Mouse (Mus musculus) liver, embryonic 14.5 days (tissue): ENCODE measurements around the gene Myo7a. TPM values are rescaled to one million over a fixed set of nuclear protein-coding genes. Genes with fewer than 3 reads are reported as not detected.

Source experiments
- ATAC-seq: fragments of 200-750 bp; cut with Nextera tagmentation; 2 replicates; pipeline ENCODE4 v1.8.0; 2017; ENCODE audit warnings: moderate number of reproducible peaks, mild to moderate bottlenecking, moderate library complexity; ENCODE audit not compliant: insufficient read depth
- DNase-seq, 3 experiments: peaks; one replicate each; pipeline ENCODE4 v3.0.0-alpha.2; 2012 to 2013; ENCODE audit warnings: low read depth in 3 of 3, low spot score in 3 of 3
- H3K27ac ChIP-seq: fragments of 300-500 bp; sonication (generic); 2 replicates; pipeline ENCODE4 v1.5.1; 2014; ENCODE audit warnings: moderate library complexity, mild to moderate bottlenecking, control low read depth, inconsistent platforms
- H3K27me3 ChIP-seq: fragments of 300-500 bp; sonication (generic); 2 replicates; pipeline ENCODE4 v1.6.1; 2014; ENCODE audit warnings: mild to moderate bottlenecking, low read length, moderate library complexity; ENCODE audit not compliant: control insufficient read depth, insufficient read depth
- H3K36me3 ChIP-seq: fragments of 300-500 bp; sonication (generic); replicated peaks from 2 replicates; pipeline ENCODE4 v1.6.1; 2014; ENCODE audit warnings: low read depth; ENCODE audit not compliant: control insufficient read depth, insufficient read depth
- H3K4me1 ChIP-seq, 2 experiments: fragments of 200-500 bp in 1 of 2; fragments of 300-500 bp in 1 of 2; sonication (generic) in 1 of 2; replicated peaks; 2 replicates each; pipeline ENCODE4 v1.6.1; 2012 to 2014; ENCODE audit warnings: antibody characterized with exemption in 1 of 2, inconsistent platforms in 1 of 2, low read length in 1 of 2; ENCODE audit not compliant: control insufficient read depth in 2 of 2, insufficient read depth in 2 of 2
- H3K4me2 ChIP-seq: fragments of 300-500 bp; sonication (generic); 2 replicates; pipeline ENCODE4 v1.6.1; 2014; ENCODE audit warnings: low read depth, mild to moderate bottlenecking, control low read depth, moderate library complexity
- H3K4me3 ChIP-seq, 2 experiments: fragments of 200-500 bp in 1 of 2; fragments of 300-500 bp in 1 of 2; sonication (generic) in 1 of 2; 2 replicates each; pipeline ENCODE4 v1.5.1; 2012 to 2014; ENCODE audit warnings: low read depth in 2 of 2, low read length in 2 of 2, mild to moderate bottlenecking in 2 of 2, control low read depth in 1 of 2, inconsistent platforms in 1 of 2, moderate library complexity in 1 of 2; ENCODE audit not compliant: insufficient read depth in 1 of 2
- H3K9ac ChIP-seq: fragments of 300-500 bp; sonication (generic); replicated peaks from 2 replicates; pipeline ENCODE4 v1.6.1; 2014; ENCODE audit warnings: mild to moderate bottlenecking, control low read depth, moderate library complexity
- H3K9me3 ChIP-seq: fragments of 300-500 bp; sonication (generic); 2 replicates; pipeline ENCODE4 v1.6.1; 2016; ENCODE audit warnings: low read length, mixed read lengths; ENCODE audit not compliant: control insufficient read depth
- CTCF ChIP-seq: IDR thresholded peaks from 2 replicates; pipeline ENCODE4 v1.5.1; 2016; ENCODE audit warnings: antibody characterized with exemption, low read depth, control low read depth
- EP300 ChIP-seq: IDR thresholded peaks from 2 replicates; pipeline ENCODE4 v1.6.1; 2016; ENCODE audit warnings: antibody characterized with exemption, low read depth
- WGBS: fragments of 180-500 bp; shearing (Covaris S2); extraction: QIAGEN DNeasy Blood & Tissue Kit; methylation state at CpG from one replicate; pipeline ENCODE4 v1.1.7; 2014; ENCODE audit not compliant: insufficient replicate concordance; 5-methylcytosine and 5-hydroxymethylcytosine counted together
- polyA plus RNA-seq, 2 experiments: library from polyadenylated mRNA; depleted of rRNA in 1 of 2; stranded (reverse) in 1 of 2; unstranded in 1 of 2; fragments of >200 nt; fragmentation: Nextera tagmentation in 1 of 2; extraction: Ambion mirVana in 1 of 2; gene quantifications; 2 replicates each; pipeline versions ENCODE4 v1.2.1 to v1.2.3; 2012 to 2014

Myo7a gene
- polyA plus RNA-seq, 2 experiments, result 6.6 to 10.4 TPM

DNA sequence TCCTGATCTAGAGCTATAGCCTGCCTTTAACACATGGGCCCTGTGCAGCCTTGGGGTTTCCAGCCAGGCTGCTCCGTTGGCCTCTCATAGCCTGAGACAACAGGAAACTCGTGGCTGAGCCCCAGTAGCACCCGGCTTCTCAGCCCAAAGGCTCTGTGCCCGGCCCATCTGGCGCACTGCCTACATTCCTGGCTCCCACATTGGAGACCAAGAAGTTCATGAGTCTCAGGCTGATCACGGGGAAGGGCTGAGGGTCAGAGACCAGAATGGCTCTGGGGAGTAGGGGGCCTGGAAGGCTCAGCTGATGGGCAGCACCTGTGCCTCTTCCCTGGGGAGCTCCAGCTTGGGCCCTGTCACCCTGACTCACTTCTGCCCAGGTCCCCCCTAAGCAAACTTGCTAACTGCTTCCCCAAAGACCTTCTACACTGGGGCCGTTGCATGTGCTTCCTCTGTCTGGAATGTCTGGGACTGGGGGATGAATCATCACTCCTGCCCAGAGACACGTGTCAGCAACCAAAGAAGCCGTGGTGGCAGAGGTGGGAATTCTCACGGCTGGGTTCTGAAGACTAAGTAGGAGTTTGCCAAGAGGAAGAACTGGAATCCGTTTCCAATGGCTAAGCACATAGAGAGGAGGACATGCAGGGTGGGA is 2.2 kb downstream of the Myo7a start:
- no peak overlapping the region for H3K9ac ChIP-seq
- H3K36me3 ChIP-seq, result no peaks in the 10 kb centered on the region
- ATAC-seq (no peak), DNase-seq (no peak)
- 35% methylated on average over 11 of the region's 11 CpGs for WGBS
- TF ChIP-seq EP300 (no peak), CTCF (no peak)
- H3K4me3 ChIP-seq, result no peak overlapping the region
- no peaks in the 10 kb centered on the region for H3K9me3 ChIP-seq
- no peak overlapping the region for H3K27ac ChIP-seq
- no peak overlapping the region for H3K4me2 ChIP-seq
- H3K4me1 ChIP-seq, result peaks cover 0 to 7% of the 10 kb centered on the region in 2 experiments; a peak in 2 of 4 replicates
- peaks cover 3% of the 10 kb centered on the region; the same call in 1 of the 2 replicates for H3K27me3 ChIP-seq

DNA sequence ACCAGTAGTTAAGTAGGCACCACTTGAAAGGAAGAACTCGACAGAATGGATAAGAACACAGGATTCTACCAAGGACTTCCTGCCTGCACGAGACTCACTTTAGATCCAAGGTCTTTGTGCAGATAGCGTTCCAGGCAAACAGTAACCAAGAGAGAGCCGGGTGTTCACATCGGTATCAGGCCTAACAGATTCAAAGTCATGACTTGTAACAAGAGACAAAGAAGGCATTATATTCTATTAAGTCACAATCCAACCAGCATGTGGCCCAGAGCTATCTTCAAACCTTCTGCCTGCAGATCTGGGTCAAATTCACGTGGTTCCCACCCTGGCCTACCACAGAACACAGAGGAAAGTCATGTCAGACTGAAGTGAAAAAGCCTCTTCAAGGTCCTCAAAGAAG is 4.7 kb downstream of the Myo7a start:
- DNase-seq (no peak), ATAC-seq (no peak)
- TF ChIP-seq CTCF, result no peak
- TF ChIP-seq EP300, result no peak
- WGBS, result 44% methylated on average over 6 of the region's 6 CpGs
- Histone ChIP-seq H3K27ac (no peak overlapping the region), H3K4me3 (no peak overlapping the region), H3K36me3 (no peaks in the 10 kb centered on the region), H3K4me2 (no peak overlapping the region), H3K9ac (no peak overlapping the region), H3K27me3 (peaks cover 12% of the 10 kb centered on the region), H3K9me3 (no peaks in the 10 kb centered on the region), H3K4me1 (peaks cover 0 to 3% of the 10 kb centered on the region in 2 experiments; a peak in 1 of 4 replicates)

DNA sequence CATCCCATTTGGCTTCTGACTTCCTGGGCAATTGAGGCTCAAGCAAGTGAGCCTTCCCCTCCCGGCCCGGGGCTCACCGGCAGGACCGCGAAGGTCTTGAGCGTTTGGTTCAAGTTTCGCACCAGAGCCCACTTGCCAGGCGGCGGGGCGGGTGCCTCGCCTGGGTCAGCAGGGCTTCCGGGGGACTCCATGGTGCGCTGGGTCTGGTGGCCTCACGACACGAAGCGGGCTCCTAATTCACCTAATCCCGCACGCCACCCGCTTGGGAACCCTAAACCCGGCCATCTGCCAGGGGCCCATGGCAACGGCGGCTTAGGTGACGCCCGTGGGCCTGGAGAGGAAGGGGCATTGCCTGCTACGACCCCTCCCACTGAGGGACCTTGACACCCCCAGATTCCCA is 8.1 kb downstream of the Myo7a start:
- 22% methylated on average over 25 of the region's 25 CpGs for WGBS
- Histone ChIP-seq H3K9ac (no peak overlapping the region), H3K27me3 (peaks cover 12% of the 10 kb centered on the region), H3K4me1 (peaks cover 0 to 3% of the 10 kb centered on the region in 2 experiments; a peak in 1 of 4 replicates), H3K4me2 (no peak overlapping the region), H3K36me3 (no peaks in the 10 kb centered on the region), H3K27ac (no peak overlapping the region), H3K4me3 (no peak overlapping the region), H3K9me3 (no peaks in the 10 kb centered on the region)
- no peak for TF ChIP-seq CTCF
- no peak for DNase-seq
- no peak for ATAC-seq

DNA sequence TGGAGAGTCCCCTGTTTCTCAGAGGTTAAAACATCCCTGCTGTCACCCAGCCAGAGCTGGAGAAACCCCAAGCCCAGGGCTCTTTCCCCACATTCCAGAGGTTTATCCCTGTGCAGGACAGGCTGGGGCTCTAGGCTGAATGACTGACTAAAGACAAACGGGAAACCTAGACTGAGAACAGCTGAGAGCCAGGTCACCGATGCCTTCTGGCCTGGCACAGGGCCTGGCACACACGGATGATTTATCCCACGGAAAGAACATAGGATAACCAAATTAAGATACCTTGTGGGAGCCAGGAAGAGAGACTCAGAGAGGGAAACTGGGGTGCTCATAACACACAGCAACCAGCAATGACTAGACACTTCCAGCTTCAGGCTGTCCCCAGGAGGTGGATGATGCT is 9.6 kb downstream of the Myo7a start:
- peaks cover 12% of the 10 kb centered on the region for H3K27me3 ChIP-seq
- no peaks in the 10 kb centered on the region for H3K9me3 ChIP-seq
- H3K4me2 ChIP-seq, result no peak overlapping the region
- no peak overlapping the region for H3K4me3 ChIP-seq
- WGBS, result 62% methylated on average over 4 of the region's 4 CpGs
- TF ChIP-seq CTCF (no peak), EP300 (no peak)
- peaks cover 0 to 3% of the 10 kb centered on the region in 2 experiments; a peak in 1 of 4 replicates for H3K4me1 ChIP-seq
- no peaks in the 10 kb centered on the region for H3K36me3 ChIP-seq
- no peak for DNase-seq
- ATAC-seq, result no peak
- no peak overlapping the region for H3K27ac ChIP-seq
- H3K9ac ChIP-seq, result no peak overlapping the region

DNA sequence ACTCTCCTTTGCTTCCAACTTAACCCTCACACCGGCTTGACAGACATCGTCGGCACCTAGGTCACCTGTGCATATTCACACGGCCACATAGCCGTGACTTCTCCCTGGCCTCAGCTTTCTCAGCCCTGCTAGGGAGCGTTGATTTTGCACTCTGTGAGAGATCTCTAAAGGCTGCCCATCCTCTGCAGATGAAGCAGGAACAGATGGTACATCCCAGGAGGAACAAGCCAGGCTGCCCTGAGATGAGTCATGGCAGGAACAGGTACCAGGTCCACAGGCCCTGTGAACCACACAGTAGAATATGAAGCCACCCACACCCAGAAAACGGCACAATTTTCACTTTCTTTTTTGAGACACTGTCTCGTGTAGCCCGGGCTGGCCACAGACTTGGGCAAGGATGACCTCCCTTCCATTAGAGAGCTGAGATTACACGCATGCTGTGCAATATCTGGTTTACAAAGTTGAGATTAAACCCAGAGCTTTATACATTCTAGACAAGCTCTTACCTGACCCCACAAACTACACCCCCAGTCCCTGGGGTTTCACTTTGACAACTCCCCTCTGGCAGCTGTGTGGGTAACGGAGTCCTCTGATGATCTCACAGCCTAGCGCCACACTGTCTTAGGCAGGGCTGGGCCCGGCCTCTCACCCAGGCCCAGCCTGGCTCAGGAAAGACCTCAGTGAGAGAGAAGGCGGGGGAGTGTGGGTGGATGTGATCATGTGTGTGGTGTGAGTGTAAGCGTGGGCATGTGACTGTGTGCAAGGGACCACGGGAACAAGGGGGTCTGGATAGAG is 10.5 kb downstream of the Myo7a start:
- DNase-seq, result no peak
- no peak overlapping the region for H3K27ac ChIP-seq
- H3K4me3 ChIP-seq, result no peak overlapping the region
- ATAC-seq, result no peak
- peaks cover 12% of the 10 kb centered on the region for H3K27me3 ChIP-seq
- H3K4me1 ChIP-seq, result peaks cover 0 to 3% of the 10 kb centered on the region in 2 experiments; a peak in 2 of 4 replicates
- no peaks in the 10 kb centered on the region for H3K9me3 ChIP-seq
- H3K9ac ChIP-seq, result no peak overlapping the region
- H3K4me2 ChIP-seq, result no peak overlapping the region
- 68% methylated on average over 16 of the region's 16 CpGs for WGBS
- no peaks in the 10 kb centered on the region for H3K36me3 ChIP-seq
- TF ChIP-seq EP300 (no peak), CTCF (no peak)
